Mouse (Mus musculus) myocyte (in vitro differentiated cells): Measurements from ENCODE around the gene Crp. TPM values are rescaled to one million over a fixed set of nuclear protein-coding genes. Genes with fewer than 3 reads are reported as not detected.

Experiments
- H3K27me3 ChIP-seq: one replicate; pipeline ENCODE4 v1.6.1; 2011; ENCODE audit not compliant: control insufficient read depth, insufficient read depth, insufficient read length
- H3K36me3 ChIP-seq: one replicate; pipeline ENCODE4 v1.6.1; 2011; ENCODE audit not compliant: control insufficient read depth, insufficient read depth
- H3K4me2 ChIP-seq: one replicate; pipeline ENCODE4 v1.6.1; 2011; ENCODE audit warnings: low read depth, control low read depth
- H3K4me3 ChIP-seq: one replicate; pipeline ENCODE4 v1.5.1; 2011; ENCODE audit warnings: mild to moderate bottlenecking, control low read depth, moderate library complexity
- H3K79me2 ChIP-seq: one replicate; pipeline ENCODE4 v1.6.1; 2011; ENCODE audit not compliant: control insufficient read depth, insufficient read depth
- H3ac ChIP-seq: one replicate; pipeline ENCODE4 v1.6.1; 2011; ENCODE audit not compliant: control insufficient read depth, insufficient read length
- CEBPB ChIP-seq: IDR thresholded peaks from 2 replicates; pipeline ENCODE4 v1.6.1; 2011; ENCODE audit warnings: mild to moderate bottlenecking, moderate library complexity; ENCODE audit not compliant: poor library complexity, insufficient read depth, severe bottlenecking
- E2F4 ChIP-seq: IDR thresholded peaks from one replicate; pipeline ENCODE4 v1.6.1; 2011; ENCODE audit warnings: mild to moderate bottlenecking, control low read depth, moderate library complexity; ENCODE audit not compliant: insufficient read depth
- MAX ChIP-seq: IDR thresholded peaks from one replicate; pipeline ENCODE4 v1.6.1; 2011; ENCODE audit warnings: low read depth, mild to moderate bottlenecking, control low read depth
- MYOD1 ChIP-seq, 3 experiments: IDR thresholded peaks; one replicate each; pipeline ENCODE4 v1.6.1; 2011; ENCODE audit warnings: control low read depth in 2 of 3, low read depth in 2 of 3, mild to moderate bottlenecking in 2 of 3, moderate library complexity in 1 of 3; ENCODE audit not compliant: insufficient read length in 2 of 3, control insufficient read depth in 1 of 3
- MYOG ChIP-seq, 3 experiments: IDR thresholded peaks; one replicate each; pipeline ENCODE4 v1.6.1; 2011; ENCODE audit warnings: control low read depth in 2 of 3, low read depth in 2 of 3, mild to moderate bottlenecking in 2 of 3; ENCODE audit not compliant: insufficient read length in 2 of 3, control insufficient read depth in 1 of 3, insufficient read depth in 1 of 3
- POLR2A ChIP-seq: IDR thresholded peaks from one replicate; pipeline ENCODE4 v1.6.1; 2011; ENCODE audit warnings: low read depth, mild to moderate bottlenecking, control low read depth, moderate library complexity; ENCODE audit not compliant: insufficient read length
- POLR2AphosphoS2 ChIP-seq: IDR thresholded peaks from one replicate; pipeline ENCODE4 v1.6.1; 2011; ENCODE audit warnings: low read depth, control low read depth; ENCODE audit not compliant: insufficient read length
- REST ChIP-seq: IDR thresholded peaks from one replicate; pipeline ENCODE4 v1.6.1; 2011; ENCODE audit warnings: mild to moderate bottlenecking, control low read depth, moderate library complexity; ENCODE audit not compliant: insufficient read depth, insufficient read length
- SRF ChIP-seq: IDR thresholded peaks from one replicate; pipeline ENCODE4 v1.6.1; 2011; ENCODE audit warnings: low read depth; ENCODE audit not compliant: control insufficient read depth, insufficient read length
- TCF12 ChIP-seq: IDR thresholded peaks from one replicate; pipeline ENCODE4 v1.6.1; 2011; ENCODE audit warnings: mild to moderate bottlenecking, control low read depth; ENCODE audit not compliant: poor library complexity, insufficient read depth, severe bottlenecking
- TCF3 ChIP-seq: IDR thresholded peaks from one replicate; pipeline ENCODE4 v1.6.1; 2011; ENCODE audit warnings: low read depth, control low read depth; ENCODE audit not compliant: insufficient read length
- USF1 ChIP-seq: IDR thresholded peaks from one replicate; pipeline ENCODE4 v1.6.1; 2011; ENCODE audit warnings: low read depth, mild to moderate bottlenecking, control low read depth, moderate library complexity
- polyA plus RNA-seq: library from polyadenylated mRNA; unstranded; fragments of >200 nt; fragmentation: generic; extraction: Trizol; gene quantifications from one replicate; pipeline ENCODE4 v1.2.1, GENCODE M21; 2012; ENCODE audit warnings: missing spikeins

Gene Crp
- polyA plus RNA-seq, 1 experiment: not detected

GRCm38 (mm10) chr1:172653900-172654299, 44.0 kb upstream of the Crp start:
- Histone ChIP-seq H3K36me3 (no peaks in the 10 kb centered on the region), H3ac (no peak overlapping the region), H3K4me2 (no peak overlapping the region), H3K27me3 (no peaks in the 10 kb centered on the region), H3K79me2 (no peaks in the 10 kb centered on the region), H3K4me3 (no peak overlapping the region)
- no peak for TF ChIP-seq MAX
- TF ChIP-seq TCF12: no peak
- no peak for TF ChIP-seq SRF
- no peak for TF ChIP-seq REST
- TF ChIP-seq E2F4: no peak
- no peak for TF ChIP-seq POLR2AphosphoS2

GRCm38 (mm10) chr1:172657266-172657665, 40.6 kb upstream of the Crp start:
- Histone ChIP-seq H3K36me3 (no peaks in the 10 kb centered on the region), H3K4me2 (no peak overlapping the region), H3K79me2 (no peaks in the 10 kb centered on the region), H3K27me3 (no peaks in the 10 kb centered on the region), H3K4me3 (no peak overlapping the region), H3ac (no peak overlapping the region)
- TF ChIP-seq CEBPB: no peak

GRCm38 (mm10) chr1:172659688-172660087, 38.2 kb upstream of the Crp start:
- no peak overlapping the region for H3K4me3 ChIP-seq
- H3K36me3 ChIP-seq: no peaks in the 10 kb centered on the region
- no peak for TF ChIP-seq MYOG (IDR thresholded peaks at IDR 0.05; ENCODE audit: control insufficient read depth in 1 of 3, insufficient read depth in 1 of 3, insufficient read length in 2 of 3, low read depth in 2 of 3)
- TF ChIP-seq POLR2AphosphoS2: no peak
- no peak for TF ChIP-seq USF1
- no peak for TF ChIP-seq TCF12
- no peak for TF ChIP-seq TCF3
- TF ChIP-seq SRF: no peak
- no peak for TF ChIP-seq CEBPB
- TF ChIP-seq REST: no peak
- no peak for TF ChIP-seq MAX
- TF ChIP-seq E2F4: no peak
- H3K4me2 ChIP-seq: no peak overlapping the region
- no peak overlapping the region for H3ac ChIP-seq
- H3K27me3 ChIP-seq: no peaks in the 10 kb centered on the region
- no peaks in the 10 kb centered on the region for H3K79me2 ChIP-seq

- no peaks in the 10 kb centered on the region for H3K79me2 ChIP-seq
- no peak overlapping the region for H3K4me2 ChIP-seq
- H3K27me3 ChIP-seq: no peaks in the 10 kb centered on the region
- H3K36me3 ChIP-seq: no peaks in the 10 kb centered on the region
- H3K4me3 ChIP-seq: no peak overlapping the region
- no peak for TF ChIP-seq SRF
- no peak overlapping the region for H3ac ChIP-seq
Measured at GRCm38 (mm10) chr1:172665457-172665856, 32.4 kb upstream of the Crp start.

GRCm38 (mm10) chr1:172667597-172667996, 30.3 kb upstream of the Crp start:
- H3K4me2 ChIP-seq: no peak overlapping the region
- no peaks in the 10 kb centered on the region for H3K27me3 ChIP-seq
- H3K4me3 ChIP-seq: no peak overlapping the region
- H3K79me2 ChIP-seq: no peaks in the 10 kb centered on the region
- no peak for TF ChIP-seq MYOD1 (IDR thresholded peaks at IDR 0.05; ENCODE audit: control insufficient read depth in 1 of 3, insufficient read length in 2 of 3, low read depth in 2 of 3)
- TF ChIP-seq MAX: no peak
- no peak for TF ChIP-seq USF1
- TF ChIP-seq SRF: no peak
- no peak for TF ChIP-seq REST
- TF ChIP-seq TCF3: no peak
- TF ChIP-seq E2F4: no peak
- no peak for TF ChIP-seq POLR2A
- no peak for TF ChIP-seq CEBPB
- TF ChIP-seq POLR2AphosphoS2: no peak
- no peak for TF ChIP-seq MYOG (IDR thresholded peaks at IDR 0.05; ENCODE audit: control insufficient read depth in 1 of 3, insufficient read depth in 1 of 3, insufficient read length in 2 of 3, low read depth in 2 of 3)
- TF ChIP-seq TCF12: no peak
- no peaks in the 10 kb centered on the region for H3K36me3 ChIP-seq
- no peak overlapping the region for H3ac ChIP-seq

GRCm38 (mm10) chr1:172670716-172671115, 27.1 kb upstream of the Crp start:
- Histone ChIP-seq H3K4me3 (no peak overlapping the region), H3K79me2 (no peaks in the 10 kb centered on the region), H3K4me2 (no peak overlapping the region), H3K27me3 (no peaks in the 10 kb centered on the region), H3K36me3 (no peaks in the 10 kb centered on the region), H3ac (no peak overlapping the region)
- TF ChIP-seq SRF (no peak), MYOG (IDR thresholded peaks at IDR 0.05; ENCODE audit: control insufficient read depth in 1 of 3, insufficient read depth in 1 of 3, insufficient read length in 2 of 3, low read depth in 2 of 3) (no peak), USF1 (no peak), E2F4 (no peak), REST (no peak), CEBPB (no peak), POLR2A (no peak), TCF3 (no peak)
